Mouse (Mus musculus) hindbrain, embryonic 10.5 days (tissue): Measurements from ENCODE around the gene Clec5a. TPM values are rescaled to one million over a fixed set of nuclear protein-coding genes. Genes with fewer than 3 reads are reported as not detected.
"Not testable (repeated sequence)": the region's sequence is repeated elsewhere in the genome, so short reads cannot be mapped to it uniquely, and the experiment has no call there.

ENCODE experiments used
- DNase-seq: peaks from one replicate; pipeline ENCODE4 v3.0.0-alpha.2; 2017; ENCODE audit warnings: low spot score
- H3K27ac ChIP-seq: fragments of 300-500 bp; sonication (generic); 2 replicates; pipeline ENCODE4 v1.5.1; 2016; ENCODE audit warnings: mild to moderate bottlenecking, moderate library complexity
- H3K27me3 ChIP-seq: fragments of 300-500 bp; sonication (generic); 2 replicates; pipeline ENCODE4 v1.6.1; 2016; ENCODE audit warnings: mild to moderate bottlenecking; ENCODE audit not compliant: poor library complexity, insufficient read depth, severe bottlenecking
- H3K36me3 ChIP-seq: fragments of 300-500 bp; sonication (generic); 2 replicates; pipeline ENCODE4 v1.6.1; 2016; ENCODE audit warnings: mild to moderate bottlenecking, moderate library complexity
- H3K4me1 ChIP-seq: fragments of 300-500 bp; sonication (generic); replicated peaks from 2 replicates; pipeline ENCODE4 v1.6.1; 2016; ENCODE audit warnings: mild to moderate bottlenecking
- H3K4me3 ChIP-seq: fragments of 300-500 bp; sonication (generic); 2 replicates; pipeline ENCODE4 v1.5.1; 2016; ENCODE audit warnings: mild to moderate bottlenecking, moderate library complexity
- H3K9me3 ChIP-seq: fragments of 300-500 bp; sonication (generic); 2 replicates; pipeline ENCODE4 v1.6.1; 2016; ENCODE audit warnings: mild to moderate bottlenecking, moderate library complexity
- WGBS: fragments of 180-500 bp; shearing (Covaris S2); methylation state at CpG from one replicate; pipeline ENCODE4 v1.1.7; 2016; 5-methylcytosine and 5-hydroxymethylcytosine counted together
- polyA plus RNA-seq: library from polyadenylated mRNA; unstranded; fragments of >200 nt; fragmentation: Nextera tagmentation; extraction: Ambion mirVana; gene quantifications from 2 replicates; pipeline ENCODE4 v1.2.1, GENCODE M21; 2016

Gene Clec5a
- polyA plus RNA-seq = 0.34 and 0.76 TPM in 2 replicates

DNA sequence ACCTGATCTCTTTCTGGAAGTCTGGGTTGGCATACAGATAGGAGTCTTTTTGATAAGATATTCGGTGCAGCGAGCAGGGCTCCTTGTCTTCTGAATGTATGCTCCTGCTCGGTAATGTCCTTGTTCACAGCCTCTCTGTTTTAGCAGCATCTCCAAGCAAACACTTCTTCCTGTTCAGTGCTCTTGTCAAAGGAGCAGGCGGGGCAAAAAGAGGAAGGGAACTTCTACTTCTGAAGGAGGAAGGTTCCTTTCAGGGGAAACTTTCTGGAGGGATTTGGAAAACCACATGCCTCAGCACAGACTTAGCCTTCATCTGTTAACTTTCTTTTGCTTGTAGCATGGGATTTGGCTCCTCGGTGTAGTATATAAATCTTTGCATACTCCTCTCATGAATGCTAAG is at the start of gene Clec5a:
Gene Clec5a, minus strand, starts transcription at position 177 of the 400 bp plus-strand sequence.
- H3K27me3 ChIP-seq = no peaks in the 10 kb centered on the region
- no peaks in the 10 kb centered on the region for H3K9me3 ChIP-seq
- H3K36me3 ChIP-seq = no peaks in the 10 kb centered on the region
- no peaks in the 10 kb centered on the region for H3K4me1 ChIP-seq
- H3K27ac ChIP-seq = no peak within 1 kb of the TSS
- no peak for DNase-seq
- no peak within 1 kb of the TSS for H3K4me3 ChIP-seq
- WGBS = 83% methylated on average over 5 of the region's 5 CpGs

DNA sequence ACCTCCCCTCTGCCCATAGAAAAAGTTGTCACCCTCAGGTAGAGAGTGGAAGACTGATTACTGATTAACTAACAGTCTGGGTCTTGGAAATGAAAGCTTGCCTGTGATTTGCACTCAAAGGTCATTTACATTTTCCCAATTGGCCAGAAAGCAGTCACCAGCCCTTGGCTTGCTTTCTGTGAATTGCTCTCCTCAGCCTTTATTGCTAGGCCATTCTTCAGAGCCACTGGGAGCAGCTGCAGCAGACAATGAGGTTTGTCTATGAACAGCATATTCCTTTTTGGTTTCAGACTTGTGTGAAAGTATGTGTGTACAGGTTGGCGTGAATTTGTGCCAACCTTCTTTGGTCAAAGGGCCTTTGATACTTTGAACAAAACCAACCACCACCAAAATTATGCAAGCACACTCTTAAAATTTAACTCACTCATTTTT is 49.0 kb upstream of the Clec5a start:
- H3K27me3 ChIP-seq = no peaks in the 10 kb centered on the region
- H3K36me3 ChIP-seq = no peaks in the 10 kb centered on the region
- 60% methylated on average over 1 of the region's 1 CpGs for WGBS
- no peaks in the 10 kb centered on the region for H3K9me3 ChIP-seq
- DNase-seq = no peak
- H3K4me1 ChIP-seq = no peaks in the 10 kb centered on the region
- no peak overlapping the region for H3K27ac ChIP-seq
- H3K4me3 ChIP-seq = no peak overlapping the region

DNA sequence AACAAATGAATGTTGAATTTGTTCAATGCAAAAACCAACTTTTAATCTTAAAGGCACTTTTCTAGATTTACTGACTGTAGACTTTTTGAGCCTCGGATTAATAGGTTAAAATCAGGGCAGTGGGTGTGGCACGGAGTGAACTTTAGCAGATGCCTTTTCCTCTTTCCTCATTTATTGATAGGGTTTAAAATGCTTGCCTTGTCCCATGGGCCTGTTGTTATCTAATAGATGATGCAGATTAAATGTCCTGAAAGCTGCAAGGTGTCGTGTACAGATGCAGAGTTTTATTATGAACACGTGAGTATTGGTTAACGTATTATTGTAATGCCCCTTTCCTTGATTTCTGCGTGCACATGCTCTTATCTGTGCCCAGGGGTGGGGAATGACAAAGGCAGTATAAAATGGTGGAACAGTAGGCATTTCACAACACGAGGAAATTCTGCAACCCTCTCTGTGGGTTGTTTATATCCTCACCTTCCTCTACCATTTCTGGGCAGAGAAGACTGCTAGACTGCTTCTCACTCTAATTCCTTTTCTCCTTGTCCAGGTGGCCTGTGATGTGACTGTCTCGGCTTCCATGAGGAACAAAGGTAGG is 42.9 kb upstream of the Clec5a start, which contains the start of gene Mgam:
Gene Mgam, plus strand, starts transcription at position 426 of the 595 bp plus-strand sequence.
- H3K9me3 ChIP-seq = no peaks in the 10 kb centered on the region
- no peaks in the 10 kb centered on the region for H3K4me1 ChIP-seq
- H3K4me3 ChIP-seq = no peak within 1 kb of the TSS
- H3K27ac ChIP-seq = no peak within 1 kb of the TSS
- DNase-seq = no peak
- H3K36me3 ChIP-seq = no peaks in the 10 kb centered on the region
- no peaks in the 10 kb centered on the region for H3K27me3 ChIP-seq
- WGBS = 85% methylated on average over 8 of the region's 8 CpGs

DNA sequence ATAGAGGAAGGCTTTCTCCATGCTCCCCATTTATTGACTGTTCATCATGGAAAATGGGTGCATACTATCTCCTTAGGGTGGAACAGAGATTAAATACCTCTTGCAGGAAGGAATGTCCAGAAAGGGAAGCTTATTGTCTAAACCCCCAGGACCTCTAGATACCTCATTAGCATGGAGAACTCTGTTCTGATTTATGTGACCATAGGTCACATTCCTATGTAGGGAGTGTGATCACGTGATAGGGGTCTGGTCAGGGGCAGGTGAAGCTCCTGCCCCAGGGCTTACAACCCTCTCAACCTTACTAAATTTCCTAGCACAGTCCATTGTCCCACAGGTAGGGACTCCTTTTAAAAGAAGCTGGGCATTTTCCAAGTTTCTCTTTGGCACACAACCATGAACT is 40.5 kb upstream of the Clec5a start:
- Histone ChIP-seq H3K4me3 (no peak overlapping the region), H3K4me1 (no peaks in the 10 kb centered on the region), H3K9me3 (no peaks in the 10 kb centered on the region), H3K27me3 (no peaks in the 10 kb centered on the region), H3K27ac (no peak overlapping the region), H3K36me3 (no peaks in the 10 kb centered on the region)
- no peak for DNase-seq
- 71% methylated on average over 1 of the region's 1 CpGs for WGBS

DNA sequence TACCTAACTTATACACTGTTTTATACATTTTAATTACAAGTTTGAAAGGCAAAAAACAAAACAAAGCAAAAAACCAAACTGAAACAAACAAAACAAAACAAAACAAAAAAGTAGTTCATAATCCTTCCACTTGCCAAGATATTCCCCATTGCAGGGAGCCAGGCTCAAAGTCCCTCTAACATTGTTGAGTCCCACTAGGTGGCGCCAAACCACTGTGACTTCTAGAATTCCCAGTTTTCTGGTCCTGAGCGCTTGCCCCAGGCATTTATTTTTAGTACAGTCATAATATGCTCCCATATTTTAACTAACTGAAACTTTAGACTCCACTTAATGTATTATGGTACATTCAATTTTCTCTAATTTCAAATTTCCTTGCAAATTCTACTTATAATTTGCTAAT is 32.3 kb upstream of the Clec5a start:
- H3K27me3 ChIP-seq = no peaks in the 10 kb centered on the region
- H3K27ac ChIP-seq = no peak overlapping the region
- H3K36me3 ChIP-seq = no peaks in the 10 kb centered on the region
- peak; percentile 58 for DNase-seq
- no peaks in the 10 kb centered on the region for H3K9me3 ChIP-seq
- no peak overlapping the region for H3K4me3 ChIP-seq
- WGBS = 23% methylated on average over 2 of the region's 2 CpGs
- H3K4me1 ChIP-seq = no peaks in the 10 kb centered on the region

DNA sequence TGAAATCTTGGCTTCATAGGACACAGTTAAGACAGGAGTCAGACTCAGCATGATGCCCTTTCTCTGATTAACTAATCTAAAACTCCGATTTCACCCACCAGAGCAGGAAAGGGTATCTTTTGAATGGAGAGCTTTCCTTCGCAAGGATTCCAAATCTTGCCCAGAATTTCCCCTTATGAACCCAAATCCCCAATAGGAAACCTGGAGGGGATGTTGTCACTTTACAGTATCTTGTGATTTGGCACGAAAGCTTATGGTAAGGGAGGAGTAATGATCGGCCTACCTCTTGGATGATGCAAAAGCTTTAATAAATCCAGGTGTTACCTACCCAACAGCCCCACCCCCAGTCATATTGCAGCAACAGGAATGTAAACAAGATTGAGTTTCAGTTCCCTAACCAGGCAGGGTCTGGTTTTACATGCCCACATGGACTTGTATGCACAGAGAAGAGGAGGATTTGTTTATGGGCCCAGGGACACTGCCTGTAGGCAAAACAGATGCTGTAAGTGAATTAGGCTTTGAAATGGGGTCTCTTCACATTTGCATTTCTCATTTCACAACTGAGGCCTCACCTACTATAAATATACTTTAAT is 27.7 kb upstream of the Clec5a start, which contains the start of gene Tas2r138:
Gene Tas2r138, minus strand, starts transcription at position 51 of the 593 bp plus-strand sequence.
- H3K4me1 ChIP-seq = no peaks in the 10 kb centered on the region
- no peak for DNase-seq
- no peaks in the 10 kb centered on the region for H3K9me3 ChIP-seq
- H3K27me3 ChIP-seq = no peaks in the 10 kb centered on the region
- H3K36me3 ChIP-seq = no peaks in the 10 kb centered on the region
- 92% methylated on average over 4 of the region's 4 CpGs for WGBS
- H3K27ac ChIP-seq = no peak within 1 kb of the TSS
- H3K4me3 ChIP-seq = no peak within 1 kb of the TSS

DNA sequence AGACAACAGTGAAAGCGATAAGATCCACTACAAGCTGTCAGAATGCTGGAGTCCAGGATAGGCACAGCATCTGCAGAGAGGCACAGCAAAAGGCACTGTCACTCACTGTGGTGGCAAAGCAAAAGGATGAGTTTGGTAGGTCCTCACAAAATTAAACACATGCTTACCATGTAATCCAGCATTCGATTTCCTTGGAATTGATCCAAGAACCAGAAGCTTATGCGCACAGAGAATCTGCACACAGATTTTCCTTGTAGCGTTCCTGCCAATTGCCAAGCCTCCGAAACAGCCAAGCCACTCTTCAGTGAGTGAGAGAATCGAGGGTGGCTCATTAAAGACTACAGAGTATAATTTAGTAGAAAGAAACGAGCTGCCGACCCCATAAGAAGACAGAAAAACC is 24.6 kb upstream of the Clec5a start:
- Histone ChIP-seq H3K36me3 (no peaks in the 10 kb centered on the region), H3K4me1 (no peaks in the 10 kb centered on the region), H3K27ac (no peak overlapping the region), H3K9me3 (no peaks in the 10 kb centered on the region), H3K27me3 (no peaks in the 10 kb centered on the region), H3K4me3 (no peak overlapping the region)
- no peak for DNase-seq
- 92% methylated on average over 8 of the region's 8 CpGs for WGBS

DNA sequence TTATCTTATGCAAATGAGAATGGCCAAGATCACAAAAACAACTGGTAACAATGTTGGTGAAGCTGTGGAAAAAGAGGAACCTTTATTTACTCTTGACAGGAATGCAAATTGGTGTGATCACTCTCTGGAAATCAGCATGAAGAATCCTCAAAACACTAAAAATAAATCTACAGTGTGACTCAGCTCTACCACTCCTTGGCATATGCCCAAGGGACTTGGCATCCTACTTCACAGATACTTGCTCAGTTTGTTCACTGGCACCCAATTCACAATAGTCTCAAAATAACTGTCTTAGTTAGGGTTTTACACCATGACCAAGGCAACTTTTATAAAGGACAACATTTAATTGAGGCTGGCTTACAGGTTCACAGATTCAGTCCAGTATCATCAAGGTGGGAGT is 21.8 kb upstream of the Clec5a start:
- Histone ChIP-seq H3K9me3 (no peaks in the 10 kb centered on the region), H3K27ac (no peak overlapping the region), H3K27me3 (no peaks in the 10 kb centered on the region), H3K36me3 (no peaks in the 10 kb centered on the region), H3K4me1 (no peaks in the 10 kb centered on the region), H3K4me3 (no peak overlapping the region)
- no peak for DNase-seq

DNA sequence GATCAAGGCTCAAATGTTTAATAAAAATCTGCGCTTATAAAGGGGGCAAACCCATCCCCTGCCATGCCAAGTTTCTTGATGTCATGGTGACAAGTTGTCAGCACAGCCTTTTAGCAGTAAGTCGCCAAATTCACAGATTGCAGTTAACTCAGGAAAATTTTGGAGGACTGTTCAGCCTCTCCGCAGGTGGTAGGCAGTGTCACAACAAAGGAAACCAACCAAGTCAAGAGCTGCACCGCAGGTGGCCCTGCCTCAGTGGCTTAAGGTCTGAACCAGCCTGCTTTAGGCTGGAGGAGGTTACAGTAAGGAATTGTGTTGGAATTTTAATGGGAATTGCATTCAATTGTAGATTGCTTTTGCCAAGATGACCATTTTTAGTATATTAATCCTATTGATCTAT is 12.9 kb upstream of the Clec5a start:
- H3K9me3 ChIP-seq, H3K27me3 ChIP-seq, H3K36me3 ChIP-seq, H3K4me3 ChIP-seq, DNase-seq, H3K4me1 ChIP-seq, H3K27ac ChIP-seq: not testable (repeated sequence)
- 32% methylated on average over 4 of the region's 4 CpGs for WGBS

DNA sequence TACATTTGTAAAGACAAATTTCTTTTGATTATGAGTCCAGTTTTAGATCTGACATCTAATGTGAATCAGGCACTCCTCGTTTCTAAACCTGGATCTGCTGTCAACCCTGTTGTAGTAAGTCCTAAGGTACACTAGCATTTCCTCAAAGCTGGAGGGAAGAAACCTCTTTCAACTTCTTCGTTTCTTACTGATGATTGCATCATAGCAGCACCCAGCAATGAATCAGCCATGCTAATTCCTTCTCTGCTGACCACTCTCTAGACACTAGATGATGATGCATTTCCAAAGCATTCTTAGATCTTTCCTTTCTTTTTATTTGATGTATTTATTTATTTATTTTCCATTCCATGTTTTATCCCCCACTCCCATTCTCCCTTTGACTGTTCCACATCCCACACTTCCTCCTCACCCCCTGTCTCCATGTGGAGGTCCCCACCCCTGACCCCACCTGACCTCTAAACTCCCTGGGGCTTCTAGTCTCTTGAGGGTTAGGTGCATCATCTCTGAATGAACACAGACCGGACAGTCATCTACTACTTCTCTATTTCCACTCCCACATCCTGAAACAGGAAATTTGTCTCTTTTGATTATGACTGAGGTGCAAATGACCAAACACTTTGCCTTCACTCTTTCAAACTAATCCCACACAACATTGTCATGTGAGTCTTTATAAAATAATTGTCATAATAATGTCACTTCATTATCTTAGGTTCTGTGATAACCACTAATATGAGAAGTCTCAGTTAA is 9.4 kb upstream of the Clec5a start:
- H3K27me3 ChIP-seq = no peaks in the 10 kb centered on the region
- 75% methylated on average over 3 of the region's 3 CpGs for WGBS
- DNase-seq = no peak
- H3K36me3 ChIP-seq = no peaks in the 10 kb centered on the region
- H3K4me3 ChIP-seq = no peak overlapping the region
- no peak overlapping the region for H3K27ac ChIP-seq
- H3K9me3 ChIP-seq = no peaks in the 10 kb centered on the region
- H3K4me1 ChIP-seq = no peaks in the 10 kb centered on the region

DNA sequence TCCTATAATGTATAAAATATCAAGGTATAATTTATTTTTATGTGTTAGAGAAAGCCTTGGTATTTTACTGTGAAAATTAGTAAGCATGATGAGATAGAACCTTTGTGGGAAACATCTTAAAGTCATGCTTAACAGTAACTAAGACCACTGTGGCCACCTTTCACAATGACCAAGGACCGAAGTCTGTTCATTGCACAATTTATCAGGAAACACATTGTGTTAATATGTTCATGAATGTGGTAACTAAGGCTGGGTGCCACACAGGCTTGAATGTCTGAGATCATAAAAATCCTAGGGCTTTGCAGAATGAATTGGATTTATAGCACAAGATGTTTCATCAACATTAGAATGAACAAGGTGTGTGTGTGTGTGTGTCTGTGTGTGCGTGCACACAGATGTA is 2.7 kb upstream of the Clec5a start:
- Histone ChIP-seq H3K4me3 (no peak overlapping the region), H3K27me3 (no peaks in the 10 kb centered on the region), H3K36me3 (no peaks in the 10 kb centered on the region), H3K27ac (no peak overlapping the region), H3K9me3 (no peaks in the 10 kb centered on the region), H3K4me1 (no peaks in the 10 kb centered on the region)
- DNase-seq = no peak
- 93% methylated on average over 2 of the region's 2 CpGs for WGBS

DNA sequence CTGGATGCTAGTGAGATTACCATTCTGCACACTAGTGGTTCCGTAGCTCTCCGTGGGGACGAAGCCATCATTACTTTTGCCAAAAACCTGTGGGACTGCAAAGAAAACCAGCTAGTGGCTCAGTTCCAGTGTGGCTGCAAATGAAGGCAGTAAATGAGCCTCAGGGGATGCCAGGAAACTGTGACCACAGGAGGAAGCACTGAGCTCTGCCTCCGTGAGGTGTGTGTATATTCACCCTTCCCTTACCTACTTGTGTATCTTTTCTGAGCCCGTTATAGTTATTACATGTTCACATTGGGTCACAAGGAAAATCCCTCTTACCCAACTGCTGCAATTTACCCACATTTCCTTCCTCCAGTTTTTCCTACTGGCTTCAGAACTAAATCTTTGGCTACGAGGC is 1.3 kb downstream of the Clec5a start:
- no peaks in the 10 kb centered on the region for H3K4me1 ChIP-seq
- H3K27ac ChIP-seq = no peak overlapping the region
- H3K4me3 ChIP-seq = no peak overlapping the region
- no peak for DNase-seq
- 88% methylated on average over 6 of the region's 6 CpGs for WGBS
- no peaks in the 10 kb centered on the region for H3K36me3 ChIP-seq
- no peaks in the 10 kb centered on the region for H3K27me3 ChIP-seq
- no peaks in the 10 kb centered on the region for H3K9me3 ChIP-seq

DNA sequence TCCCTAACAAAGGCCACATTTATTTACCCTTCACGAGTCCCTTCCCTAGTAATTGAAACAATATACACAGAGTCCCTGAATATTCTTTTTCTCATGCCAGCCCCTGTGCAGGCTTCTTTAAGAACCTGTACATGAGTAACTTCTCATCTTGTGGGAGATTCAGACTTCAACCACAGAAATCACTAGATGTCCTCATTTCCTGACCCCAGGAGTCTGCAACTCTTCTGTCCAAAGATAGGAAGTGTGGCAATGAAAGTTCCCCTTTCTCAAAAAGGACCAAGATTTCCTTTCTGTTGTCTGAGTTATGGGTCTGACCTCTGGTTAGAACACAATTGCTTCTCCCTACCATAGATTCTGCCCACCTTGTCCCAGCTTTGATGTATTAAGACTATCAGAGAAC is 9.3 kb downstream of the Clec5a start:
- Histone ChIP-seq H3K36me3 (no peaks in the 10 kb centered on the region), H3K27ac (no peak overlapping the region), H3K27me3 (no peaks in the 10 kb centered on the region), H3K4me1 (no peaks in the 10 kb centered on the region), H3K4me3 (no peak overlapping the region), H3K9me3 (no peaks in the 10 kb centered on the region)
- DNase-seq = no peak
- 85% methylated on average over 1 of the region's 1 CpGs for WGBS
